Mouse (Mus musculus): Measurements from ENCODE around the gene Pi4k2b.

DNA sequence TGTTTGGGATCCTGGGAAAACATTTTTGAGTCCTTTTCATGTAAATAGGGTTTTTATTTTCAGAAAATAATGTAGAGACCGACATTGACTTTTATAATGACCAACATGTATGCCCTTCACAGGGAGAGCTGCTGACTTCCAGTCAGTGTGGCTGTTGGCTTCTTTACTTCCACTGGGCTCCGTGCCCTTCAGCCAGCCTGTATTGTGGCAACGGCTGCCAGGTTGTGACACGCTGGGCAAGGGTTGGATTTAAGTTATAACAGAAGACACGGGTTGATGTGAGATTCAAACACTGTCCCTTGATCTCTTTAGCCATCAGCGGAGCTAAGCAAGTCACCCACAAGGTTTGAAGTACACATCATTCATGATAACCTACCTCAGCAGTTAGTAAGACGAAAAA is 77.3 kb downstream of the Pi4k2b start:
- TF ChIP-seq CTCF (IDR thresholded peaks at IDR 0.05; ENCODE audit: low read depth) = no peak
- TF ChIP-seq EP300 (IDR thresholded peaks at IDR 0.05; ENCODE audit: low read depth) = no peak

Measured in liver, postnatal 0 days (tissue).